Mouse (Mus musculus): ENCODE data around the gene Mrpl38.

GRCm38 (mm10) chr11:116111067-116111466 lies 27.6 kb downstream of the Mrpl38 start:
- TF ChIP-seq CTCF (IDR thresholded peaks at IDR 0.05; ENCODE audit: insufficient read depth, low read depth, low read length) (no peak), POLR2A (IDR thresholded peaks at IDR 0.05; ENCODE audit: insufficient read depth, low read depth, low read length) (no peak)
